Mouse (Mus musculus) ES-E14 (cell line): ENCODE measurements around the gene Il6ra. TPM values are rescaled to one million over a fixed set of nuclear protein-coding genes. Genes with fewer than 3 reads are reported as not detected.

Experiments
- DNase-seq: peaks from one replicate; pipeline ENCODE4 v3.0.0-alpha.2; 2013; ENCODE audit warnings: low read depth, low spot score
- H3K27ac ChIP-seq: 2 replicates; pipeline ENCODE4 v1.5.1; 2012; ENCODE audit warnings: low read depth, mild to moderate bottlenecking, low read length, moderate library complexity, mixed read lengths; ENCODE audit not compliant: poor library complexity, insufficient read depth, severe bottlenecking
- H3K36me3 ChIP-seq: 2 replicates; pipeline ENCODE4 v1.6.1; 2012; ENCODE audit warnings: mild to moderate bottlenecking, low read length, moderate library complexity, mixed read lengths; ENCODE audit not compliant: control insufficient read depth, poor library complexity, insufficient read depth, severe bottlenecking
- H3K4me1 ChIP-seq, 2 experiments: fragments of 150-350 bp in 1 of 2; sonication (generic) in 1 of 2; 2 replicates each; pipeline ENCODE4 v1.6.1; 2012; ENCODE audit warnings: low read length in 2 of 2, mild to moderate bottlenecking in 1 of 2, mixed read lengths in 1 of 2; ENCODE audit not compliant: control insufficient read depth in 2 of 2, insufficient read depth in 2 of 2, poor library complexity in 1 of 2
- H3K4me3 ChIP-seq, 2 experiments: fragments of 150-350 bp in 1 of 2; sonication (generic) in 1 of 2; 2 replicates each; pipeline ENCODE4 v1.5.1; 2012; ENCODE audit warnings: low read length in 2 of 2, low read depth in 1 of 2, mild to moderate bottlenecking in 1 of 2, mixed read lengths in 1 of 2; ENCODE audit not compliant: insufficient read depth in 1 of 2, poor library complexity in 1 of 2, severe bottlenecking in 1 of 2
- H3K9ac ChIP-seq: 2 replicates; pipeline ENCODE4 v1.6.1; 2012; ENCODE audit warnings: low read depth, mild to moderate bottlenecking, low read length, mixed read lengths; ENCODE audit not compliant: poor library complexity, insufficient read depth, severe bottlenecking
- H3K9me3 ChIP-seq: fragments of 150-350 bp; sonication (generic); 2 replicates; pipeline ENCODE4 v1.6.1; 2012; ENCODE audit warnings: low read depth, mild to moderate bottlenecking, low read length; ENCODE audit not compliant: control insufficient read depth, insufficient read depth
- CHD2 ChIP-seq: IDR thresholded peaks from 2 replicates; pipeline ENCODE4 v1.6.1; 2014; ENCODE audit warnings: mild to moderate bottlenecking, low read depth, low read length, inconsistent platforms
- HCFC1 ChIP-seq: IDR thresholded peaks from 2 replicates; pipeline ENCODE4 v1.6.1; 2012; ENCODE audit warnings: low read length, inconsistent platforms, borderline replicate concordance; ENCODE audit not compliant: insufficient read depth
- MAFK ChIP-seq: IDR thresholded peaks from 2 replicates; pipeline ENCODE4 v1.6.1; 2014; ENCODE audit warnings: mild to moderate bottlenecking, low read depth, low read length, inconsistent platforms; ENCODE audit not compliant: insufficient read depth
- ZC3H11A ChIP-seq: IDR thresholded peaks from 2 replicates; pipeline ENCODE4 v1.6.1; 2012; ENCODE audit warnings: low read depth, mild to moderate bottlenecking, inconsistent platforms, low read length, borderline replicate concordance
- ZNF384 ChIP-seq: IDR thresholded peaks from 2 replicates; pipeline ENCODE4 v1.6.1; 2012; ENCODE audit warnings: low read depth, low read length, inconsistent platforms
- in situ Hi-C, 2 experiments: fragments of 600-800 bp; cut with MboI; formaldehyde crosslinking; loops; one replicate each; pipeline ENCODE4 v1.15.1; 2025; ENCODE audit warnings: low sequenced_read_pairs in 2 of 2, inconsistent platforms in 1 of 2; ENCODE audit not compliant: unreplicated experiment in 2 of 2
- total RNA-seq: library from RNA; depleted of rRNA; stranded (reverse); fragments of 300-350 nt; gene quantifications from 2 replicates; pipeline ENCODE4 v1.2.3, GENCODE M21; 2012

The Il6ra gene
- total RNA-seq, 1 experiment, result 1.0 TPM

DNA sequence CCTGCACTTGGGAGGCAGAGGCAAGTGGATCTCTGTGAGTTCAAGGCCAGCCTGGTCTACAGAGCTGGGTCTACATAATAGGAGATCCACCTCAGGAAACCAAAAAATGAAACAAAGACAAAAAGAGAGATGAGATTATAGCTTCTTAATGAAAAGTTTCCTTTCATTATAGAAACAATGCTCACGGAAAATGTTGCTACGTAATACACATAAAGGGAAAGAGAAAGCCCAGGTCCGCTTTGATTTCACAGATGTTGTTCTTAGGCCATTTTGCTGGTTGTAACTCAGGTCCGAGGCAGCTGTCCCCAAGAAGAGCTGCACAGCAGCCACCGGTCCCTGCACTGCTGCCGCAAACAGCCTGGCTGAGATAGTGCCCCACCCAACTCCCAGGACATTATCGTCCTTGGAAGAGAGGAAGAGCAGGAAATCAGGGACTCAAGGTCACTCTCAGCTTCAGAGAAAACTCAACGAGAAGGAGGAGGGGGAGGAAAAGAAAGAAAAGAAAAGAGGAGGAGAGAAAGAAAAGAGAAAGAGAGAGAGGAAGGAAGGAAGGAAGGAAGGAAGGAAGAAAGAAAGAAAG is 50.7 kb downstream of the Il6ra start:
- Histone ChIP-seq H3K9ac (no peak overlapping the region), H3K27ac (no peak overlapping the region; the same call in 1 of the 2 replicates), H3K4me1 (peaks cover 23 to 25% of the 10 kb centered on the region in 2 experiments), H3K9me3 (no peaks in the 10 kb centered on the region), H3K36me3 (no peaks in the 10 kb centered on the region), H3K4me3 (no peak overlapping the region)
- DNase-seq, result no peak
- TF ChIP-seq MAFK (no peak), ZNF384 (no peak), CHD2 (no peak)
- in situ Hi-C loops, result loop anchor here in 1 of 2 experiments (10.0 kb wide), 1 partner anchor 357 kb away; no protein-coding TSS in a partner anchor

DNA sequence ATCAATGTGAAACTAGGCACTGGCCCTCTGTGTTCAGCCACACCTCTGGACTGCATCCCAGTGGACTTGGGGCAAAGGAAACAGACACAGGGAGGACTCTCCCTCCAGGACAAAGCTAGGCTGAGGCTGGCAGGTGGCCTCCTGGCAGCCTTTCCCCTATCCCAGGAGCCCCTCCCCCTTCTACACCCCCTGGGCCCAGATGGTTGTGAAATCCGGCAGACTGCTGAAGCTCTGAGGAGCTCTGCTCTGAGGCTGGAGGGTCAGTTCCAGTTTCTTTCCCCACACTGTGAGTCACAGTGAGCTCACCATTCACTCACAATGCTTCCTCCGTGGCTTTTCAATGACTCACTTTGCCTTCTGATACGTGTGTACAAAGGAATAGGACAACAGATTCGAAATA is 51.9 kb downstream of the Il6ra start:
- no peak for TF ChIP-seq CHD2
- no peak for TF ChIP-seq ZC3H11A
- no peak for TF ChIP-seq MAFK
- TF ChIP-seq HCFC1, result no peak
- no peak for TF ChIP-seq ZNF384
- no peak overlapping the region for H3K4me3 ChIP-seq
- H3K9ac ChIP-seq, result no peak overlapping the region
- in situ Hi-C loops, result loop anchor here in 1 of 2 experiments (10.0 kb wide), 1 partner anchor 356 kb away; no protein-coding TSS in a partner anchor
- H3K9me3 ChIP-seq, result no peaks in the 10 kb centered on the region
- no peak overlapping the region for H3K27ac ChIP-seq
- H3K36me3 ChIP-seq, result no peaks in the 10 kb centered on the region
- no peak for DNase-seq
- peaks cover 18 to 24% of the 10 kb centered on the region in 2 experiments for H3K4me1 ChIP-seq

DNA sequence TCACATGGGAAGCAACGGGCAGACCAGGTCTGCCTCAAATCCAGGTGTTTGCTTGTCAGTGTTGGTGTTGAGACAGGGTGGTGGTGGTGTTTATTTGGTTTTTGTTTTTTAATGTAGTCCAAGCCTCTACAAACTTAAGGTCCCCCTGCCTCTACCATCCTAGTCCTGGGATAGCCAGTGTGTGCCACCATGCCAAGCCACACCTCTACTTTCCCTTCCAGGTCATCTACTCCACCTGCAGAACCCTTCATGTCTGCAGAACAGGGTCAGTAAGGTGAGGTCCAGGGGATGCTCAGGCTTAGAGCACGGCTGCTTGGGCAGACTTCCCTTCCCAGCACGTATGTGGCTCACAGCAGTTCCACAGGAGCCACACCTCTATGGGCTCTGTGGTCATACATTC is 52.7 kb downstream of the Il6ra start:
- H3K4me1 ChIP-seq, result peaks cover 17% of the 10 kb centered on the region in 2 experiments
- no peaks in the 10 kb centered on the region for H3K36me3 ChIP-seq
- H3K9me3 ChIP-seq, result no peaks in the 10 kb centered on the region
- in situ Hi-C loops, result loop anchor here in 1 of 2 experiments (10.0 kb wide), 1 partner anchor 356 kb away; no protein-coding TSS in a partner anchor
- DNase-seq, result no peak
- TF ChIP-seq HCFC1 (no peak), MAFK (no peak), ZNF384 (no peak), CHD2 (no peak), ZC3H11A (no peak)
- no peak overlapping the region for H3K4me3 ChIP-seq
- no peak overlapping the region for H3K9ac ChIP-seq
- no peak overlapping the region for H3K27ac ChIP-seq

DNA sequence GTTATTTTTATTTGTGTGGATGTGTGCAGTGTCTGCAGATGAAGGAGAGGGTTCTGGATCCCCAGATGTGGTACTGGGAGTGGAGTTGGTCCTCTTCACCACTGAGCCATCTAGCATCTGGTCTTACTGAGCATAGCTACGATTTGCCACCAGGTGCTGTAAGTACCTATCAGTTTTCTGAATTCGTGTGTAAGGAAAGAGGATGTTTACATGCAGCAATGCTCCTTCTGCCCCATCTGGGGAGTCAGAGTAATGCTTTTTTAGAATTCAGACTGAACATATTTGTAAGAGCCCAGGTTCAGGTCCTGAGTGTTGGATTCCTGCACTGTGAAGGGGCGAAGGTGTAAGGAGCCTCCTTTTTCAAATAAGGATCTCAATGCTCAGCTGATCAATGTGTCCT is 53.1 kb downstream of the Il6ra start:
- H3K36me3 ChIP-seq, result no peaks in the 10 kb centered on the region
- H3K4me3 ChIP-seq, result no peak overlapping the region
- H3K9me3 ChIP-seq, result no peaks in the 10 kb centered on the region
- H3K4me1 ChIP-seq, result peaks cover 13 to 17% of the 10 kb centered on the region in 2 experiments
- no peak for DNase-seq
- no peak overlapping the region for H3K27ac ChIP-seq
- in situ Hi-C loops, result loop anchor here in 1 of 2 experiments (10.0 kb wide), 1 partner anchor 355 kb away; no protein-coding TSS in a partner anchor
- H3K9ac ChIP-seq, result no peak overlapping the region
- no peak for TF ChIP-seq ZC3H11A
- no peak for TF ChIP-seq ZNF384
- TF ChIP-seq CHD2, result no peak
- TF ChIP-seq HCFC1, result no peak
- TF ChIP-seq MAFK, result no peak

DNA sequence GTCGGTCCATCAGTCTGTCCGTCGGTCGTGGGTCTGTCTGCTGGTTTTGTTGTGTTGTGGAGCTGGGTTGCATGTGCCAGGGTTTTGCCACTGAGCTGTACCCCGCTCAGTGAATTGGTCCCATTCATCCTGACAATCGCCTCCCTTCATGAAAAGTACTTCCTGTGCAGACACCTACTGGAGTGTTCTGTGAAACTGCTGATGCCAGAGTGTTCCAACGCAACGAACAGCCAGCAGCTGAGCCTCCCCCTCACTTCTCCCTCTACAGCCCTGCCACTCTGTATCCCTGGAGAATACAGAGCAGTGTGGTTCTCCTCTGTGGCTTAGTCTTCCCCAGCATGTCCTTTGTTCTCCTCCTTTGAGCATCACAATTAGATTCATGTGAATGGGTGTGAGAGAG is 54.1 kb downstream of the Il6ra start:
- no peak for DNase-seq
- Histone ChIP-seq H3K4me3 (no peak overlapping the region), H3K9me3 (no peaks in the 10 kb centered on the region), H3K4me1 (peaks cover 16 to 17% of the 10 kb centered on the region in 2 experiments), H3K9ac (no peak overlapping the region), H3K36me3 (no peaks in the 10 kb centered on the region), H3K27ac (no peak overlapping the region)
- TF ChIP-seq ZC3H11A (no peak), HCFC1 (no peak), CHD2 (no peak), MAFK (no peak), ZNF384 (no peak)
- in situ Hi-C loops, result no loop called here
